17 mouse cellular contexts compared by ENCODE assay signal in the genomic region with DNA sequence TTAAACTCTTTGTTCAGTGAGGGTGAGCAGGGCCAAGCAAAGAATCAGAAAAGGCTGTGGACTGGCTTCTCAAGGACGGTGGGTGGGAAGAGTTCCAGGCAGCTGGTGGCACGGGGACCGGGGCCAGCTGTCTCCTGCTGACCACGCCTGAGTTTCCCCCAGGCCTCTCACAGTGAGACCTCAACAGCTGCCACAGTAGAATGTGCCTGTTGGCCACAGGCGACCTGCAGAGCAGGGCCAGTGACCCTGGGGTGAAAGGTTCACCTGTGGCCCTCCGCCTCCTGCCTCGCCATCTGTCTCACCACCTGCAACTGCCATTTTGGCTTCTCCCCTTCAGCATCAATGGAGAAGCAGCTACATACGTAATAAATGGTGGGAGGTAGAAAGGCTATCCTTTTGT. TPM values are rescaled to one million over a fixed set of nuclear protein-coding genes. Genes with fewer than 3 reads are reported as not detected.
DNase-seq lines count a peak whose midpoint lies in the region; ATAC-seq and TF ChIP-seq lines count a peak whose summit lies in the region.
"Had no signal": no experiment of that assay in that cellular context is flagged by ENCODE, and none has a peak within 500 bp of the region (broad histone marks: within the 10 kb centered on the region; RNA-seq: fewer than 3 reads in every experiment).

No protein-coding gene starts in this region.

- TF ChIP-seq CTCF in brain, embryonic 14.5 days (IDR thresholded peaks at IDR 0.05; ENCODE audit: borderline replicate concordance, extremely low read depth, insufficient read depth, insufficient read length), result no peak

- DNase-seq in gastrocnemius, postnatal 14 days, result peak; percentile 52
- DNase-seq in gastrocnemius, postnatal 36 days, result no peak
- DNase-seq in brain, embryonic 14.5 days (ENCODE audit: low read depth), result peak; percentile 36
- peak; percentile 81 to 86 for DNase-seq in cerebellum, postnatal 10 days
- DNase-seq in heart, adult 18-20 months, result no peak
- DNase-seq: heart, postnatal 14 days; kidney, adult 8-10 months; lung, postnatal 10 days had no signal

- no peak overlapping the region for H3K4me3 ChIP-seq in myocyte
- H3K4me3 ChIP-seq: embryonic facial prominence, embryonic 12.5 days; forebrain, embryonic 15.5 days; left cerebral cortex, adult 2 months; liver, embryonic 12.5 days; midbrain, embryonic 15.5 days had no signal

- no peak overlapping the region for H3ac ChIP-seq in myocyte (ENCODE audit: control insufficient read depth, insufficient read length)

- no peak overlapping the region for H3K4me2 ChIP-seq in myocyte (ENCODE audit: low read depth)
- H3K4me2 ChIP-seq: embryonic facial prominence, embryonic 12.5 days; forebrain, embryonic 15.5 days; liver, embryonic 12.5 days; midbrain, embryonic 15.5 days had no signal

- intact Hi-C loops in gastrocnemius, postnatal 14 days (cut with DNase I; ENCODE audit: low total_unique reads), result no loop called here
- intact Hi-C loops in gastrocnemius, postnatal 36 days (cut with DNase I), result no loop called here

- TF ChIP-seq POLR2A in brain, embryonic 14.5 days (IDR thresholded peaks at IDR 0.05; ENCODE audit: borderline replicate concordance, extremely low read depth, insufficient read depth, insufficient read length, poor library complexity, severe bottlenecking), result no peak
- no peak for TF ChIP-seq POLR2A in myocyte (IDR thresholded peaks at IDR 0.05; ENCODE audit: insufficient read length, low read depth)

- peaks cover 52% of the 10 kb centered on the region for H3K27me3 ChIP-seq in myocyte (ENCODE audit: control insufficient read depth, insufficient read depth, insufficient read length)
- H3K27me3 ChIP-seq: embryonic facial prominence, embryonic 12.5 days; forebrain, embryonic 15.5 days; liver, embryonic 12.5 days; midbrain, embryonic 15.5 days; Patski had no signal

- no peaks in the 10 kb centered on the region for H3K36me3 ChIP-seq in myocyte (ENCODE audit: control insufficient read depth, insufficient read depth)
- H3K36me3 ChIP-seq: forebrain, embryonic 15.5 days; liver, embryonic 12.5 days; midbrain, embryonic 15.5 days had no signal

- no peak for ATAC-seq in activated CD4-positive, CD25-positive, alpha-beta regulatory T cell, adult 4 months
- ATAC-seq: forebrain, embryonic 15.5 days; liver, embryonic 12.5 days; midbrain, embryonic 15.5 days; Patski had no signal

- no peaks in the 10 kb centered on the region for H3K79me2 ChIP-seq in myocyte (ENCODE audit: control insufficient read depth, insufficient read depth)

TF ChIP-seq in myocyte, 11 proteins besides CTCF, POLR2A, EP300 and RAD21:
- TF ChIP-seq MYOG (IDR thresholded peaks at IDR 0.05; ENCODE audit: control insufficient read depth in 1 of 3, insufficient read depth in 1 of 3, insufficient read length in 2 of 3, low read depth in 2 of 3) (peak; percentile 31 to 99 (median 98)), SRF (IDR thresholded peaks at IDR 0.05; ENCODE audit: control insufficient read depth, insufficient read length, low read depth) (no peak), E2F4 (IDR thresholded peaks at IDR 0.05; ENCODE audit: insufficient read depth) (no peak), CEBPB (IDR thresholded peaks at IDR 0.05; ENCODE audit: insufficient read depth, poor library complexity, severe bottlenecking) (no peak), USF1 (IDR thresholded peaks at IDR 0.05; ENCODE audit: low read depth) (no peak), TCF3 (IDR thresholded peaks at IDR 0.05; ENCODE audit: insufficient read length, low read depth) (peak; percentile 98), POLR2AphosphoS2 (IDR thresholded peaks at IDR 0.05; ENCODE audit: insufficient read length, low read depth) (no peak), MAX (IDR thresholded peaks at IDR 0.05; ENCODE audit: low read depth) (no peak), REST (IDR thresholded peaks at IDR 0.05; ENCODE audit: insufficient read depth, insufficient read length) (no peak), MYOD1 (IDR thresholded peaks at IDR 0.05; ENCODE audit: control insufficient read depth in 1 of 3, insufficient read length in 2 of 3, low read depth in 2 of 3) (peak in 2 of 3 experiments; percentile 95 to 98), TCF12 (IDR thresholded peaks at IDR 0.05; ENCODE audit: insufficient read depth, poor library complexity, severe bottlenecking) (peak; percentile 87)
TF ChIP-seq in myocyte: peak in this region for 4.

RNA-seq across cellular contexts. Expression of gene Eya2, which starts 35.1 kb away (rescaled TPM):
- total RNA-seq in gastrocnemius, postnatal 14 days (2021), result 1 to 10 TPM; 3.7 to 5.1 TPM
- total RNA-seq in gastrocnemius, postnatal 36 days (2021), result 1 to 10 TPM; 3.2 TPM
- 6.1 and 12.3 TPM in 2 replicates for polyA plus RNA-seq in brain, embryonic 14.5 days (2012; rRNA removed)
- polyA plus RNA-seq in myocyte (2012; fragmentation: generic; extraction: Trizol), result 0.12 TPM
- polyA plus RNA-seq in activated CD4-positive, CD25-positive, alpha-beta regulatory T cell, adult 4 months (2017; shearing (Covaris generic)), result 1 to 10 TPM; 4.7 to 8.1 TPM
- 1 to 10 TPM; 1.3 to 1.9 TPM for total RNA-seq in heart, adult 18-20 months (2021)
- total RNA-seq: CH12.LX had no signal

Comparison
In these comparisons a context has a peak if more than half of its experiments do, and no peak if none do; other contexts are left out.
1. DNase-seq: peak in gastrocnemius, postnatal 14 days (single experiment), brain, embryonic 14.5 days (single experiment) and cerebellum, postnatal 10 days (2 of 2); none in gastrocnemius, postnatal 36 days (0 of 2) and heart, adult 18-20 months (0 of 2).